Mouse (Mus musculus) induced T-regulatory cell, adult 2 months (primary cell): ENCODE results near the gene Ecd.
A peak's percentile ranks its signal among the peaks of the same experiment; 100 is the strongest.

ENCODE experiments used
- DNase-seq: peaks from one replicate; pipeline ENCODE4 v3.0.0-alpha.2; 2012; ENCODE audit warnings: low read depth

The Ecd gene

DNA sequence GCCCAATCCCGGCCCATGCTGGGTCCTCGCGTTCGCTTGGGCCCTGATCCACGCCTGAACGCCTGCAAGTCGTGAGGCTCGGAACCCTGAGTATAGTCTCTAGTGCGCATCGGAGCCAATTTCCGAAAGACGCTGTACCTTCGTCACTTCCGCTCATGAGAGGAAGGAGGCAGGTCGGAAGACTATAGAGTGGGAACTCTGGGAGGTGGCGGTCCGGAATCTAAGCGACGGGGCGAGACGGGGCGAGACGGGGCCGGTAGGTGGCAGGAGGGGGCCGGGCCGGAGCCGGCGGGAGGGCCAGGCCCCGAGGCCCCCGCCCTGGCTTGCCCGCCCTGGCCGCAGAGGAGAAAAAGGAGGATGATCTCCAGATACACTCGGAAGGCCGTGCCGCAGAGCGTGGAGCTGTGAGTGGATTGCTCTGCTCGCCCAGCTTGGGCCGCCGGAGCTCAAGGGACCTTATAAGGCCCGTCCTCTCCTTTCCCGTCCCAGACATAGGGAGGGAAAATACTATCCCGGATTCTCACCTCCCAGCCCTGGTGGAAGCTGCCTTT is at the start of gene Ecd, which contains the start of gene Fam149b:
Gene Ecd, minus strand, starts transcription at position 131 of the 551 bp plus-strand sequence.
Gene Fam149b, plus strand, starts transcription at position 172 of the 551 bp plus-strand sequence.
- peak; percentile 99 for DNase-seq

DNA sequence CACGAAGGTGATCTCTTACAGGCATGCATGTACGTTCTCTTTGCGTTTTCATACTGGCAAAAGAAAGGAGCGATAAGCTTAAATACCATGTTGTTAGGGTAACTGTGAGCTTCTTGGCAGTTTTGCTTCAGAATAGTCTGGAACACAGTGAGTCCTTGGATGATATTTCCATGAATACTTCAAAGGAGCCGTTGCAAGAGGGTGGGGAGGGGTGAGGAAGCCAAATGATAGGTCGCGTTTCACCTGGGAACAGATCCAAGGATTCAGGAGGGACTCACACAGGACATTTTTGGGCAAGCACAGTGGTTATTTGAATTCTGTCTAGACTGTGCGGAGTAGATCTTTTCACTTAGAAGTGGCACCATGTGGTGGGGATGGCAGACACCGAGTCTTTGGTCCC is 49.3 kb upstream of the Ecd start:
- no peak for DNase-seq

DNA sequence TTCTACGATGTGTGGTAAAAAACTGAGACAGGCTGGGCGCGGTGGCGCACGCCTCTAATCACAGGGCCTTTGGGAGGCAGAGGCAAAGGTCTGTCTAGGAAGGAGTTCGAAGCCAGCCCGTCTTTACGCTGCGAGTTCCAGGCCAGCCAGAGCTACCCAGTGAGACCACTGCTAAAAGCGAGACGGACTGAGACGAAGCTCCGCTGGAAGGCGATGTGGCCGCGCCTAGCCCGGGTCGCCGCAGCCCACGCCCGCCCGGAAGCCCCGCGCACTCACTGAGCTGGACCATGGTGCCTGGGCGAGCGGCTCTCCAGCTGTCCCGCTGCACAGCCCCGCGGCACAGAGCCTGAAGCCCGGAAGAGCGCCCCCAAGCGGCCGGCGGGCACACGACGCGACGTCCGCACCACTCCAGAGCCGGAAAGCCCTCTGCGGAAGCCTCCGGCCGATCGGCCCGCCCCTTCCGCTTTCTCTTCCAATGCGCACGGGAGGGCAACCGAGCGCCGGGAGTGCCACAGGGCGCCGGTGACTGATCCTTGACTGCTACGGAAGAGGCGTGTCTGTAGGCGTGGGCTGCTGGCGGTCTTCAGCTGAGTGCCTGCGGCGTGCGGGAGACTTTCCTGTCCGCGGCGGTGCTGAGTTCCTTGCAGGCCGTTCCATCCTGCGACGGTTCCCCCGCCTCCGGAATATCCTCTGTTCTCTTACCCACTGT is 45.4 kb upstream of the Ecd start, which contains the start of gene Mrps16:
Gene Mrps16, minus strand, starts transcription at position 430 of the 709 bp plus-strand sequence.
- peak; percentile 98 for DNase-seq

DNA sequence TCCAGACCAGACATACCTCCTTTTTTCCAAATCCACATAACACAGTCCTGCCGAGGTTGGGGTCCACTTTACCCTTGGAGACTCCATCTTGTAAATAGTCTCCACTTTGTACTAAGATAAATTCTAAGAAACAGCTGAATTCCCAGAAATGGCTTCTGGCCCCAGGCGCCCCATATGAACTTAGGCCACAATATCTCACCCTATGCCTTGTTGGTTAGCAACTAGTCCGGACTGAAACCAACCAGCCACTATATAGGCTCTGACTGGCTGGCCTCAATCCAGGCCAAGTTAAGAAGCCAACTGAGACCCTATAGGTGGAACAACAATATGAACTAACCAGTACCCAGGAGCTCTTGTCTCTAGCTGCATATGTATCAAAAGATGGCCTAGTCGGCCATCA is 44.4 kb upstream of the Ecd start:
- DNase-seq = no peak

DNA sequence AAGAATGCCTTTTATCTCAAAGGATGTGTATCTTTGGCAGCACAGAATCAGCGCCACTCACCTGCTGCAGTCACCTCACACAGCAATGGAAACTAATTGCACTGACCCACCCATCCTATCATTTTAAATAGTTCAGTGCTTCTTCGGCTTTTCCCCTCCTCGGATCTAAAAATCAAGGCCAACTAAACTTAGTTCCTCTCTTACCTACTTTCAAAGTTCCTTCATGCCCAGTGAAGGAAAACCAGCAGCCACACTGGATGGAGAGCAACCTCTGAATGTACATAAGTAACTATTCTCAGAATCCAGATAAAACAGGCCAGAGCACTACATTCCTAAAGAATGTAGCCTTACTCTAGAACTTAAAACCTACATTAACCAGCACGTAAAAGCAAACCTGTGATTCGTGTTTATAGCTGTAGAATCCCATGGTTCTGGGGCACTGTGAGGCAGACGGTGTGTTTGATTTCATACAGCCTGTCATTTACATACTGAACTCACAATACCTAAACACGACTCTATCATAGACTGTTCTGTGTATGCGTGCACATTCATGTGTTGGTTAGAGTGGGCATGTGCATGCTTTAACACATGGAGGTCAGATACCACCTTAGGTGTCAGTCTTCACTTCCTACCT is 41.6 kb upstream of the Ecd start:
- DNase-seq = no peak

DNA sequence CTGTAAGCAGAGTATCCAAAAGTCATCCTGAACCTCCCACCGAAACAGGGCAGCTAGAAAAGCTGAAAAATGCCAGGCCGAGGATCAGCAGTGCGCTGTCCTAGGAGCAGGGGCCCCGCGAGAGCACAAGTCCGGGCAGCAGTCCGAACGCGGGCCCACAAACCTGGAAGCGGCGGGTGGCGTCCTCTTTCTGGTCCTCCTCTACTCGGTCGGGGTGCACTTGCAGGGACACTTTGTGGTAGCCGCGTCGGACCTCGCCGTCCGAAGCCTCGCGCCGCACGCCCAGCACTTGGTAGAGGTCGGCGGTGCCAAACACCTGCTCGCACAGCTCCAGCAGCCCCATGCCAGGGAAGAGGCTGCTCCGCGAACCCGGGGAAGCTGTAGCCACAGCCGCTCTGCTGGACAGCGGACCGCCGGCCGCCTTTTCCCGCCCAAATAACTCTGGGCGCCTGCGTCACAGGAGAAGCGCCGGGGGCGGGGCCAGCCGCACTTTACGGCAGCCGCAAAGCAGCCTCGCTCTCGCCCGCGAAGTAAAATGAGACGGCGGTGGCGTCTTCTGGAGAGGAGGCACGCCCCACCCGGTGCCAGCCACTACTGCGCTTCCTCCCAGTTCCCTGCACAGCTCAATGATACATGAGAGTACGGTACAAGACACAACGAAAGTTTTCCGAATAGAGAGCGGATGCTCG is 40.7 kb upstream of the Ecd start, which contains the start of gene Dnajc9:
Gene Dnajc9, minus strand, starts transcription at position 470 of the 689 bp plus-strand sequence.
- DNase-seq = peak; percentile 94

- peak; percentile 61 for DNase-seq
These were observed 32.0 kb upstream of the Ecd start for GRCm38 (mm10) chr14:20379753-20380430.

DNA sequence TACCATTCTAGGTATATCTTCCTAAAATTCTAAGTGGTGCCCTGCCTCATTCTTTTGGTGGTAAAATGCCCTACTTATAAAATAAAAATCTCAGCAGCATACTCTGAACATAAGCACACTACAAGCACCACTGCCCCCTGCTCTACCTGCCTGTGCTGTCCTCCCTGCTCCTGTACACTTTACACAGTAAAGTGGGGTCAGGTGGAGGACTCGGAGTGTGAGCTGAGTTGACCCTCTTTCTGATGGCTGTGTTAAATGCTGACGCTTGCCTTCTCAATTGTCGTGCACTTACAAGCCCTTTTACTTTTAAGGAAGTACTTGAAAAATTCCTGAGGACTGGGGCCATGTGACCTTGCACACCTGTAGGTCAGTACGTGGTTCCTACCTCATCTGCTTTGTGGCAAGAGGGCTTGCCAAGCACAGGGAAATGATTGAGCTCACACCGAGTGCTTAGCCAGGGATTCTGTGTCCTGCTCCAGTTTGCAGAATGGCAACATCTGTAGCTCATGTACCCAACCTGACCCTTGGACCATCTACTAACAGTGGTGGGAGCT is 31.2 kb upstream of the Ecd start:
- DNase-seq = no peak

GRCm38 (mm10) chr14:20378313-20379061 is 30.6 kb upstream of the Ecd start:
- peak; percentile 88 for DNase-seq

- no peak for DNase-seq
These were observed 29.2 kb upstream of the Ecd start for GRCm38 (mm10) chr14:20377112-20377521.

DNA sequence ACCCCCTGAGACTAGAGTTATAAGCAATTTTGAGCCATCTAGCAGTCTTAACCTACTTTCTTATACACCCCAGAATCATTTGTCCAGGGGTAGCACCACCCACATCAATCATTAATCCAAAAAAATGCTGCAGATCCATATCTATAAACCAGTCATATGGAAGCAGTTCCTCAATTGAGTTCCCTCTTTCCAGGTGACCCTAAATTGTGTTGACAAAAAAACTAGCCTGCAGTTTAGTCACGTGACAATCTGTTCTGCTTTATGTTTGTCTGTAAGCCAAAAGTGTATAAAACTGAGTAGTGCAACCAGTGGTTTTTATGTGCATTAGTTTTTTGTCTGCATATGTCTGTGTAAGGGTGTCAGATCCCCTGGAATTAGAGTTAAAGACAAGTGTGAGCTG is 23.9 kb upstream of the Ecd start:
- DNase-seq = no peak

DNA sequence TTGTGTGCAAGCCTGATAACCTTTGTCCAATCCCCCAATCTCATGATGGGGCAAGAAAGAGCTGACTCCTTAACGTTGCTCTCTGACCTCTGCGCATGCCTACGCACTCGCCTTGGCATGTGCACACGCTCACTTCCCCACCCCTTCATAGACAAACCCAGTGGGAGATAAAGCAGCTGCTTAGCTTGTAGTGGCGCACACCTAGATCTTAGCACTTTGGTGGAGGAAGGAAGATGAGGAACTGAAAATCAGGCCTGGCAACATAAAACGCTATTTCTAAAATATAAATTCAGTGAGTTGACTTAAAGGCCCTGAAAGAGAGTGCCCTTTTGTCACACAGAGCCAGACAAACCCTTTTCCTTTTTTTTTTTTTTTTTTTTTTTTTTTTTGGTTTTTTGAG is 22.9 kb upstream of the Ecd start:
- DNase-seq = no peak

DNA sequence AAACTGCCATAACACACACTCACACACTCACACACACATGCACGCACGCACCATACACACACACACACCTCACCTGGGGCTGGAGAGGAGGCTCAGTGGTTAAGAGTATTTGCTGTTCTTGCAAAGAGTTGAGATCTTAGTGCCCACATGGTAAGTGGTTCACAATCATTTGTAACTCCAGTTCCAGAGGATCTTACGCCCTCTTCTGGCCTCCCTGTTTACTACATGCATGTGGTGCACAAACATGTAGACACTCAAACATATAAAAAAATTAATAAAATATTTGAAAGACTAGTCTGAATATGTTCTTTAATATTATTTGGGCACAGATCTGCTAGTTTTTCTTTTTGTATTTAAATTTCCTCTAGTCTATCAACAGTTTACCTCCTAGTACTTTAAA is 20.4 kb upstream of the Ecd start:
- peak; percentile 40 for DNase-seq

GRCm38 (mm10) chr14:20363230-20363629 is 15.3 kb upstream of the Ecd start:
- DNase-seq = no peak

GRCm38 (mm10) chr14:20347441-20347990 is 405 bp downstream of the Ecd start:
- no peak for DNase-seq

DNA sequence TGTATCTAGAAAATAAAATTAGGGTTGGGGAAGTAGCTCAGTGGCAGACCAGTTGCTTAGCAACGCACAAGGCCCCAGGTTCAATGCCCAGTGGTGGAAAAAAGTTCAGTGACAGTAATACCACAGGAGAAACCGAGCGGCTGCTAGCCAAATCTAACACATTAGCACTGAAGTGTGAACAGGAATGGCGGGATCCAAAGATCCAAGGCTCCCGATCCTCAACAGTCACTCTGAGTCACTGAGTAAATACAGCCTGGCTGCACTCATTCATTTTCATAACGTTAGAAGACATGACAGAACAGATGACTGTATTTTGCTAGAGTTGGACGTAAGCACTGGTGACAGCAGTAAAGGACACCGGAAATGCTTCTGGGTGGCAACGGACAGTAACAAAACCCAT is 2.0 kb downstream of the Ecd start:
- no peak for DNase-seq

- DNase-seq = peak; percentile 91
These were observed 7.1 kb downstream of the Ecd start for GRCm38 (mm10) chr14:20340866-20341265.

DNA sequence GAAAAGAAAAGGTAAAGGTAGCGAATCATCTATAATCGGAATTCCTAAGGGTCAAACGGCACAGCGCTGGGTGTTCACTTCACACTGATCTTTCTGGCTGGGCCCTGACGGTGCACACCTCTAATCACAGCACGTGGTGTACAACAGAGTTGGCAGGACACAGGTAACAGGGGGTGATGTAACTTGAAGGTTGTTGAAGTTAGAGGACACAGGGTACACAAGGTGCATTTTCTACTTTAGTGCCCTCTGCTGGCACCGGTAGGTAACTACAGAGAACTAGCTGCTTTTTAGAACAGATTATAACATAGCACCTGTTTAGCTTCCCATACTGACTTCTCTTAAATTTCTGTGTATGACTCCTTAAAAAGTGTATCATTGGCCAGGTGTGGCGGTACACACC is 7.8 kb downstream of the Ecd start:
- DNase-seq = peak; percentile 83

- peak; percentile 23 for DNase-seq
These were observed 8.5 kb downstream of the Ecd start for GRCm38 (mm10) chr14:20339415-20339814.

DNA sequence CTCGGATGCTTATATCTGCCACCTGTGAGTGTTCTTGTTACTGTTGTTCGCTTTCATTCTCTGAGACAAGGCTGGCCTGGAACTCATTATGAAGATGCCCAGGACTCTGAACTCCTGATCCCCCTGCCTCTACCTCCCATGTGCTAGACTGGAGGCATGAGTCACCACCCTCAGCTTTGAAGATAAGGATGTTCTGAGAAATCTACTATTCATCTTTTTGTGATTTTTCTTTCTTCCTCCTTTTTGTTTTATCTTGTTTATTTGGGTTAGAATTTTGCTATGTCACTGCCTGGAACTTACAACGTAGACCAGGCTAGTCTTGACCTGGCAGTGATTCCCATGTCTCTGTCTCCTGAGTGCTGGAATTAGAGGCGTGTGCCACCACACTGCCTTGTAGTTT is 16.6 kb downstream of the Ecd start:
- no peak for DNase-seq

GRCm38 (mm10) chr14:20328474-20328873 is 19.4 kb downstream of the Ecd start:
- DNase-seq = no peak
